In genomic region chr19:5294972-5295735, GRCm38 (mm10) we compare ENCODE assay signal across 8 mouse cellular contexts. TPM values are rescaled to one million over a fixed set of nuclear protein-coding genes. Genes with fewer than 3 reads are reported as not detected.
DNase-seq lines count a peak whose midpoint lies in the region; ATAC-seq and TF ChIP-seq lines count a peak whose summit lies in the region.

Gene Sf3b2, minus strand, starts transcription at chr19:5295455.

- H3K79me2 ChIP-seq in C2C12 (ENCODE audit: control insufficient read depth, insufficient read depth) = peaks cover 37% of the 10 kb centered on the region
- H3K79me2 ChIP-seq in liver, adult 2 months (ENCODE audit: control insufficient read depth, insufficient read depth, low read length) = peaks cover 3% of the 10 kb centered on the region; the same call in 1 of the 2 replicates
- H3K79me2 ChIP-seq in myocyte (ENCODE audit: control insufficient read depth, insufficient read depth) = peaks cover 23% of the 10 kb centered on the region

- H3K36me3 ChIP-seq in C2C12 (ENCODE audit: control insufficient read depth, insufficient read depth) = peaks cover 43% of the 10 kb centered on the region
- peaks cover 42% of the 10 kb centered on the region for H3K36me3 ChIP-seq in erythroblast, embryonic 14.5 days (ENCODE audit: control insufficient read depth)
- H3K36me3 ChIP-seq in heart, embryonic 11.5 days (ENCODE audit: control insufficient read depth, insufficient read depth, low read length) = peaks cover 22% of the 10 kb centered on the region
- H3K36me3 ChIP-seq in kidney, embryonic 16.5 days (ENCODE audit: insufficient read depth, low read length) = peaks cover 23% of the 10 kb centered on the region; the same call in 1 of the 2 replicates
- H3K36me3 ChIP-seq in liver, adult 2 months (ENCODE audit: control insufficient read depth, insufficient read depth, low read length) = peaks cover 15% of the 10 kb centered on the region
- H3K36me3 ChIP-seq in myocyte (ENCODE audit: control insufficient read depth, insufficient read depth) = peaks cover 39% of the 10 kb centered on the region
- peaks cover 2% of the 10 kb centered on the region for H3K36me3 ChIP-seq in splenic B cell, adult 2 months (ENCODE audit: control insufficient read depth, insufficient read depth, low read length, poor library complexity, severe bottlenecking)

- under 1% methylated on average over 46 of the region's 46 CpGs for WGBS in heart, embryonic 11.5 days (ENCODE audit: insufficient replicate concordance)
- WGBS in kidney, embryonic 16.5 days = under 1% methylated on average over 45 of the region's 46 CpGs
- under 1% methylated on average over 46 of the region's 46 CpGs for WGBS in liver, adult 2 months

- no peaks in the 10 kb centered on the region for H3K9me3 ChIP-seq in erythroblast, embryonic 14.5 days (ENCODE audit: control insufficient read depth, low read length)
- no peaks in the 10 kb centered on the region for H3K9me3 ChIP-seq in heart, embryonic 11.5 days (replicated peaks; ENCODE audit: control insufficient read depth, low read length)
- H3K9me3 ChIP-seq in kidney, embryonic 16.5 days (ENCODE audit: low read length) = no peaks in the 10 kb centered on the region

- peak within 1 kb of the TSS; percentile 77 for H3K27ac ChIP-seq in heart, embryonic 11.5 days (ENCODE audit: low read depth, low read length)
- peak within 1 kb of the TSS; percentile 84 for H3K27ac ChIP-seq in kidney, embryonic 16.5 days (ENCODE audit: low read length)
- peak within 1 kb of the TSS; percentile 62 for H3K27ac ChIP-seq in liver, adult 2 months (replicated peaks; ENCODE audit: insufficient read depth, low read depth, low read length)

- H3ac ChIP-seq in C2C12 (ENCODE audit: control insufficient read depth, insufficient read length, low read depth) (peak within 1 kb of the TSS; percentile 99), myocyte (ENCODE audit: control insufficient read depth, insufficient read length) (peak within 1 kb of the TSS; percentile 30)

- TF ChIP-seq CTCF in C2C12 (IDR thresholded peaks at IDR 0.05; ENCODE audit: control insufficient read depth, insufficient read depth, insufficient read length) = peak; percentile 63
- peak; percentile 82 for TF ChIP-seq CTCF in brain, embryonic 14.5 days (IDR thresholded peaks at IDR 0.05; ENCODE audit: borderline replicate concordance, extremely low read depth, insufficient read depth, insufficient read length)
- peak; percentile 86 for TF ChIP-seq CTCF in liver, adult 2 months (IDR thresholded peaks at IDR 0.05; ENCODE audit: low read depth, low read length)

- DNase-seq in brain, embryonic 14.5 days (ENCODE audit: low read depth) = peak; percentile 100
- peak; percentile 98 for DNase-seq in liver, adult 2 months (ENCODE audit: extremely low read depth, low read depth, low spot score)
- DNase-seq in splenic B cell, adult 2 months (ENCODE audit: low read depth, low spot score) = peak; percentile 99

- H3K27me3 ChIP-seq in C2C12 (ENCODE audit: control insufficient read depth, insufficient read depth, insufficient read length) (no peaks in the 10 kb centered on the region), myocyte (ENCODE audit: control insufficient read depth, insufficient read depth, insufficient read length) (no peaks in the 10 kb centered on the region)
- peaks cover 31% of the 10 kb centered on the region for H3K27me3 ChIP-seq in erythroblast, embryonic 14.5 days (ENCODE audit: control insufficient read depth)
- 0 out of 2 replicates have a peak, but pooled peaks cover 3% of the 10 kb centered on the region for H3K27me3 ChIP-seq in heart, embryonic 11.5 days (ENCODE audit: control insufficient read depth, insufficient read depth, low read length)
- no peaks in the 10 kb centered on the region for H3K27me3 ChIP-seq in kidney, embryonic 16.5 days (ENCODE audit: insufficient read depth, low read length)
- H3K27me3 ChIP-seq in liver, adult 2 months (ENCODE audit: control insufficient read depth, insufficient read depth, low read length) = peaks cover 3% of the 10 kb centered on the region; the same call in 1 of the 2 replicates
- H3K27me3 ChIP-seq in splenic B cell, adult 2 months (ENCODE audit: control insufficient read depth, insufficient read depth, low read length, poor library complexity, severe bottlenecking) = no peaks in the 10 kb centered on the region

- H3K4me2 ChIP-seq in heart, embryonic 11.5 days = peak within 1 kb of the TSS; percentile 76
- H3K4me2 ChIP-seq in kidney, embryonic 16.5 days (replicated peaks; ENCODE audit: low read depth, low read length) = peak within 1 kb of the TSS; percentile 84
- H3K4me2 ChIP-seq in myocyte (ENCODE audit: low read depth) = peak within 1 kb of the TSS; percentile 92

- H3K4me1 ChIP-seq in erythroblast, embryonic 14.5 days (ENCODE audit: control insufficient read depth) = peaks cover 37% of the 10 kb centered on the region
- peaks cover 22% of the 10 kb centered on the region for H3K4me1 ChIP-seq in heart, embryonic 11.5 days (ENCODE audit: control insufficient read depth, insufficient read depth, low read length)
- H3K4me1 ChIP-seq in kidney, embryonic 16.5 days (ENCODE audit: insufficient read depth, low read length) = peaks cover 31% of the 10 kb centered on the region
- H3K4me1 ChIP-seq in liver, adult 2 months (ENCODE audit: control insufficient read depth, insufficient read depth, low read length) = peaks cover 6% of the 10 kb centered on the region

- TF ChIP-seq POLR2A in brain, embryonic 14.5 days (IDR thresholded peaks at IDR 0.05; ENCODE audit: borderline replicate concordance, extremely low read depth, insufficient read depth, insufficient read length, poor library complexity, severe bottlenecking) = peak; percentile 53; the same call in 1 of the 2 replicates
- peak; percentile 53; the same call in 1 of the 2 replicates for TF ChIP-seq POLR2A in liver, adult 2 months (IDR thresholded peaks at IDR 0.05; ENCODE audit: extremely low read depth, insufficient read depth, low read length)
- peak; percentile 48 for TF ChIP-seq POLR2A in myocyte (IDR thresholded peaks at IDR 0.05; ENCODE audit: insufficient read length, low read depth)

- peaks cover 23% of the 10 kb centered on the region for H3K79me3 ChIP-seq in C2C12 (ENCODE audit: low read depth)

- H3K9ac ChIP-seq in heart, embryonic 11.5 days (ENCODE audit: low read depth, low read length) = peak within 1 kb of the TSS; percentile 91
- H3K9ac ChIP-seq in kidney, embryonic 16.5 days (replicated peaks; ENCODE audit: low read length) = peak within 1 kb of the TSS; percentile 88
- H3K9ac ChIP-seq in liver, adult 2 months (ENCODE audit: low read depth, low read length) = peak within 1 kb of the TSS; percentile 82

- peak within 1 kb of the TSS; percentile 89 for H3K4me3 ChIP-seq in C2C12 (ENCODE audit: insufficient read depth, poor library complexity, severe bottlenecking)
- H3K4me3 ChIP-seq in erythroblast, embryonic 14.5 days (replicated peaks) = peak within 1 kb of the TSS; percentile 99
- peak within 1 kb of the TSS; percentile 95 for H3K4me3 ChIP-seq in heart, embryonic 11.5 days (ENCODE audit: low read depth, low read length)
- H3K4me3 ChIP-seq in kidney, embryonic 16.5 days (ENCODE audit: low read length) = peak within 1 kb of the TSS; percentile 88
- H3K4me3 ChIP-seq in liver, adult 2 months (ENCODE audit: insufficient read depth, low read depth, low read length) = peak within 1 kb of the TSS; percentile 91
- peak within 1 kb of the TSS; percentile 84 for H3K4me3 ChIP-seq in myocyte

- peak; percentile 89 for ATAC-seq in heart, embryonic 11.5 days (replicated peaks; ENCODE audit: insufficient number of reproducible peaks, low FRiP score, low TSS enrichment)
- ATAC-seq in kidney, embryonic 16.5 days (ENCODE audit: low FRiP score, low TSS enrichment) = peak; percentile 97

TF ChIP-seq in C2C12, 6 proteins besides CTCF, POLR2A, EP300 and RAD21:
- TF ChIP-seq CEBPB (IDR thresholded peaks at IDR 0.05; ENCODE audit: low read depth) (peak; percentile 98), MAX (IDR thresholded peaks at IDR 0.05) (peak; percentile 65), MYOD1 (IDR thresholded peaks at IDR 0.05; ENCODE audit: control insufficient read depth, insufficient read length, low read depth) (no peak)
TF ChIP-seq in C2C12: peak in this region for 2.

TF ChIP-seq in myocyte, 11 proteins besides CTCF, POLR2A, EP300 and RAD21:
- TF ChIP-seq USF1 (IDR thresholded peaks at IDR 0.05; ENCODE audit: low read depth) (no peak), TCF3 (IDR thresholded peaks at IDR 0.05; ENCODE audit: insufficient read length, low read depth) (no peak), MYOD1 (IDR thresholded peaks at IDR 0.05; ENCODE audit: control insufficient read depth in 1 of 3, insufficient read length in 2 of 3, low read depth in 2 of 3) (no peak), TCF12 (IDR thresholded peaks at IDR 0.05; ENCODE audit: insufficient read depth, poor library complexity, severe bottlenecking) (no peak), SRF (IDR thresholded peaks at IDR 0.05; ENCODE audit: control insufficient read depth, insufficient read length, low read depth) (peak; percentile 99), POLR2AphosphoS2 (IDR thresholded peaks at IDR 0.05; ENCODE audit: insufficient read length, low read depth) (peak; percentile 59), CEBPB (IDR thresholded peaks at IDR 0.05; ENCODE audit: insufficient read depth, poor library complexity, severe bottlenecking) (peak; percentile 98), E2F4 (IDR thresholded peaks at IDR 0.05; ENCODE audit: insufficient read depth) (peak; percentile 5), MYOG (IDR thresholded peaks at IDR 0.05; ENCODE audit: control insufficient read depth in 1 of 3, insufficient read depth in 1 of 3, insufficient read length in 2 of 3, low read depth in 2 of 3) (no peak), MAX (IDR thresholded peaks at IDR 0.05; ENCODE audit: low read depth) (no peak), REST (IDR thresholded peaks at IDR 0.05; ENCODE audit: insufficient read depth, insufficient read length) (no peak)
TF ChIP-seq in myocyte: peak in this region for 4.

RNA-seq across cellular contexts. Expression of gene Sf3b2, which starts in this region (rescaled TPM):
- polyA plus RNA-seq in C2C12 (2012; fragmentation: generic; extraction: Trizol) = 149 TPM
- 178 and 192 TPM in 2 replicates for polyA plus RNA-seq in brain, embryonic 14.5 days (2012; rRNA removed)
- 23.0 and 27.9 TPM in 2 replicates for polyA plus RNA-seq in erythroblast, embryonic 14.5 days (2012)
- polyA plus RNA-seq in heart, embryonic 11.5 days (2014; fragmentation: Nextera tagmentation; extraction: Ambion mirVana) = 224 and 239 TPM in 2 replicates
- polyA plus RNA-seq in kidney, embryonic 16.5 days (2015; fragmentation: Nextera tagmentation; extraction: Ambion mirVana) = 344 and 387 TPM in 2 replicates
- total RNA-seq in liver, adult 2 months (2014; rRNA removed) = 58.1 and 60.0 TPM in 2 replicates
- polyA plus RNA-seq in liver, adult 2 months (2012; rRNA removed) = 60.8 and 61.4 TPM in 2 replicates
- 109 TPM for polyA plus RNA-seq in myocyte (2012; fragmentation: generic; extraction: Trizol)

Comparison
In these comparisons a context has a peak if more than half of its experiments do, and no peak if none do; other contexts are left out.
1. Peak in every context shown above with its lines: DNase-seq, ATAC-seq, H3K4me3 ChIP-seq and H3K27ac ChIP-seq.